Mouse (Mus musculus) midbrain, embryonic 11.5 days (tissue): ENCODE results near the gene 4930442H23Rik. TPM values are rescaled to one million over a fixed set of nuclear protein-coding genes. Genes with fewer than 3 reads are reported as not detected.
A peak's percentile ranks its signal among the peaks of the same experiment; 100 is the strongest.
"Not testable (repeated sequence)": the region's sequence is repeated elsewhere in the genome, so short reads cannot be mapped to it uniquely, and the experiment has no call there.

Source experiments
- ATAC-seq: fragments of 200-750 bp; cut with Nextera tagmentation; 2 replicates; pipeline ENCODE4 v1.8.0; 2017; ENCODE audit warnings: moderate TSS enrichment, moderate library complexity; ENCODE audit not compliant: low FRiP score
- DNase-seq: peaks from one replicate; pipeline ENCODE4 v3.0.0; 2015; ENCODE audit warnings: low spot score; ENCODE audit errors: missing footprints
- H3K27ac ChIP-seq: fragments of 300-500 bp; sonication (generic); 2 replicates; pipeline ENCODE4 v1.5.1; 2014; ENCODE audit warnings: low read depth, low read length
- H3K27me3 ChIP-seq: fragments of 300-500 bp; sonication (generic); 2 replicates; pipeline ENCODE4 v1.6.1; 2014; ENCODE audit warnings: mild to moderate bottlenecking, low read length, moderate library complexity, mixed read lengths; ENCODE audit not compliant: control insufficient read depth, insufficient read depth
- H3K36me3 ChIP-seq: fragments of 300-500 bp; sonication (generic); 2 replicates; pipeline ENCODE4 v1.6.1; 2014; ENCODE audit warnings: mild to moderate bottlenecking, low read length, moderate library complexity, mixed read lengths; ENCODE audit not compliant: control insufficient read depth, insufficient read depth
- H3K4me1 ChIP-seq: fragments of 300-500 bp; sonication (generic); 2 replicates; pipeline ENCODE4 v1.6.1; 2014; ENCODE audit warnings: low read length; ENCODE audit not compliant: control insufficient read depth, insufficient read depth
- H3K4me2 ChIP-seq: fragments of 300-500 bp; sonication (generic); 2 replicates; pipeline ENCODE4 v1.6.1; 2014; ENCODE audit warnings: mild to moderate bottlenecking, moderate library complexity
- H3K4me3 ChIP-seq: fragments of 300-500 bp; sonication (generic); 2 replicates; pipeline ENCODE4 v1.5.1; 2014; ENCODE audit warnings: low read depth, low read length
- H3K9ac ChIP-seq: fragments of 300-500 bp; sonication (generic); 2 replicates; pipeline ENCODE4 v1.6.1; 2014; ENCODE audit warnings: low read length
- H3K9me3 ChIP-seq: fragments of 300-500 bp; sonication (generic); 2 replicates; pipeline ENCODE4 v1.6.1; 2016; ENCODE audit warnings: low read length; ENCODE audit not compliant: control insufficient read depth
- WGBS: fragments of 180-500 bp; shearing (Covaris S2); extraction: QIAGEN DNeasy Blood & Tissue Kit; methylation state at CpG from one replicate; pipeline ENCODE4 v1.1.7; 2014; 5-methylcytosine and 5-hydroxymethylcytosine counted together
- polyA plus RNA-seq: library from polyadenylated mRNA; unstranded; fragments of >200 nt; fragmentation: Nextera tagmentation; extraction: Ambion mirVana; gene quantifications from 2 replicates; pipeline ENCODE4 v1.2.1, GENCODE M21; 2014

The 4930442H23Rik gene
- polyA plus RNA-seq = not detected in 2 replicates

GRCm38 (mm10) chr10:81183805-81184204, at the start of gene 4930442H23Rik:
Gene 4930442H23Rik, minus strand, starts transcription at chr10:81183849.
- Histone ChIP-seq H3K36me3 (peaks cover 38% of the 10 kb centered on the region), H3K4me1 (peaks cover 9% of the 10 kb centered on the region)
- 90% methylated on average over 5 of the region's 5 CpGs for WGBS

DNA sequence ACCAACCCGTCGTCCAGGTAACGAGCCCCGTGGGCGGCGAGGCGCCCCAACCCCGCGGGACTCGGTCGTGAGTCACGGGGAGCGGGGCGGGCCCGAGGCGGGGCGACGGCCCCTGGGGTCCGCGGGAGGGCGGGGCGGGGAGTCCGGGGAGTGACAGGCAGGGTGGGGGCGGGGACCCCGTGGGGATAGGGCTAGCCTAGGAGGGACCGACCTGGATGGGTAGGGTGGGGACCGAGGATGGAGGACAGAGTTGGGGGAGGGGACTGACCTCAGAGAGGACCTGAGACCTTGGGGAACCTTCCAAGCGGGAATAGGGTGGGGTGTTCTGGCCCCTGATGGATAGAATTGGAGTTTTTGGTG, 49.6 kb upstream of the 4930442H23Rik start:
- Histone ChIP-seq H3K4me1 (peaks cover 12% of the 10 kb centered on the region), H3K27ac (no peak overlapping the region), H3K27me3 (no peaks in the 10 kb centered on the region; the same call in 1 of the 2 replicates), H3K36me3 (no peaks in the 10 kb centered on the region), H3K4me3 (peak overlapping the region; percentile 74), H3K4me2 (peak overlapping the region; percentile 67), H3K9ac (peak overlapping the region; percentile 73), H3K9me3 (no peaks in the 10 kb centered on the region)
- DNase-seq = no peak
- ATAC-seq = peak; percentile 70
- 1% methylated on average over 28 of the region's 28 CpGs for WGBS

More at GRCm38 (mm10) chr10:81183805-81184204, at the start of gene 4930442H23Rik:
- DNase-seq = no peak
- Histone ChIP-seq H3K4me3 (peak within 1 kb of the TSS; percentile 75), H3K9me3 (no peaks in the 10 kb centered on the region), H3K9ac (peak within 1 kb of the TSS; percentile 73), H3K27me3 (no peaks in the 10 kb centered on the region), H3K4me2 (peak within 1 kb of the TSS; percentile 63), H3K27ac (peak within 1 kb of the TSS; percentile 40; the same call in 1 of the 2 replicates)
- ATAC-seq = no peak

DNA sequence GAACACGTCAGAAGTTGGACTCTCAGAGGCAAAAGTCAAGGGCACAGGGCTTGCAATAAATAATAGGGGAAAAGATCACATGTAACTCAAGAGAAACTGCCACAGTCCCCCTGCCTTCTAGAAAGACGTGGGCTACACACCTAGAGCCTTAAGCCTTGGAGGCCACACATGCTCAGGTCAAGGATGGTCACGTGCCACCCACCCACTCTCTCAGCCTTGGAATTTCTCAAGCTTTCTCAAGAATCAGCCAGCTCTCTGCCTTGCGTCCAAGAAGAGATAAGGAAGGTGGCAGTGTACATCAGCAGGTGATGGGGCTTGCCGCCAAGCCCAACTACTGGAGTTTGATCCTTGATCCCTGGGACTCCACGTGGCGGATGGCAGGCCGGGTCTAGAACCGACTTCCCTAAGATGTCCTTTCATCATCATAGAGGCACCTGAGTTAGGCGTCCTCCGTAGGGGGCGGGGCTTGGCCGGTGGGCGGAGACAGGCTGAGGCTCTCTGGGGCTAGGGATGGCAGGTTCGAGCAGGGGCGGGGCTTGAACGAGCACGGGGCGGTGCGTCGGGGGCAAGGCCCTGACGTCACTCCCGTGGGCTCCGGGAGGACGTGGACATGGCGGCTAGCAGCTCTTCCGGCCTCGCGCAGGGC, 49.1 kb upstream of the 4930442H23Rik start, which contains the start of gene Zfr2:
Gene Zfr2 (plus strand): TSS at position 576 of the 646 bp plus-strand sequence.
- H3K27me3 ChIP-seq = no peaks in the 10 kb centered on the region; the same call in 1 of the 2 replicates
- peak within 1 kb of the TSS; percentile 74 for H3K4me3 ChIP-seq
- peak; percentile 96 for DNase-seq
- H3K4me2 ChIP-seq = peak within 1 kb of the TSS; percentile 67
- no peaks in the 10 kb centered on the region for H3K9me3 ChIP-seq
- peaks cover 12% of the 10 kb centered on the region for H3K4me1 ChIP-seq
- 10% methylated on average over 29 of the region's 29 CpGs for WGBS
- H3K36me3 ChIP-seq = no peaks in the 10 kb centered on the region
- peak; percentile 77 for ATAC-seq
- no peak within 1 kb of the TSS for H3K27ac ChIP-seq
- peak within 1 kb of the TSS; percentile 73 for H3K9ac ChIP-seq

DNA sequence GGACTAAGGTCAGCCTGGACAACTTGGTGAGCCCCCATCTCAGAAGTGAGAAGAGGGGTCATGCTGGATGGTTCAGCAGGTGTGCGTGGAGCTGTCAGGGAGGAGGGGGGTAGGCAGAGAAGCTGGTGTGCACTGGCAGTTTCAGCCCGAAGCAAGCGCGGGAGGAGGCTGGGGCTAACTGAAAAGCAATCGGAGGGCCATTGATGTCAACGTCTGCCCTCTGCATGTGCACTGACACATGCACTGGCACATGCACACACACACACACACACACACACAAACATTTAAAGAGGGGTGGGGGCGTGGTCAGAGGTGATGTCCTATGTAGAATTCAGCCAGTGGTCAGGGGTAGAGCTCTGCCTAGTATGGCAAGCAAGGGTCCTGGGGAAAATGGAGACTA, 47.8 kb upstream of the 4930442H23Rik start:
- peaks cover 12% of the 10 kb centered on the region for H3K4me1 ChIP-seq
- H3K4me3 ChIP-seq = peak overlapping the region; percentile 51; the same call in 1 of the 2 replicates

GRCm38 (mm10) chr10:81230438-81231332, 47.0 kb upstream of the 4930442H23Rik start, which contains the start of gene Atcay:
Gene Atcay, minus strand, starts transcription at chr10:81230833.
- Histone ChIP-seq H3K27me3 (no peaks in the 10 kb centered on the region; the same call in 1 of the 2 replicates), H3K4me1 (peaks cover 12% of the 10 kb centered on the region), H3K4me2 (peak within 1 kb of the TSS; percentile 73), H3K9me3 (no peaks in the 10 kb centered on the region), H3K36me3 (no peaks in the 10 kb centered on the region), H3K4me3 (peak within 1 kb of the TSS; percentile 51), H3K27ac (0 out of 2 replicates have a peak within 1 kb of the TSS, but pooled peaks have one; percentile 46), H3K9ac (peak within 1 kb of the TSS; percentile 76)
- ATAC-seq (peak; percentile 88), DNase-seq (peak; percentile 94)
- 5% methylated on average over 27 of the region's 27 CpGs for WGBS

More for the DNA sequence above, 47.8 kb upstream of the 4930442H23Rik start:
- H3K4me2 ChIP-seq = peak overlapping the region; percentile 73
- H3K9ac ChIP-seq = no peak overlapping the region; the same call in 1 of the 2 replicates
- ATAC-seq (no peak), DNase-seq (no peak)
- H3K36me3 ChIP-seq = no peaks in the 10 kb centered on the region
- H3K27me3 ChIP-seq = no peaks in the 10 kb centered on the region; the same call in 1 of the 2 replicates
- H3K9me3 ChIP-seq = no peaks in the 10 kb centered on the region
- no peak overlapping the region for H3K27ac ChIP-seq
- WGBS = 52% methylated on average over 7 of the region's 7 CpGs

DNA sequence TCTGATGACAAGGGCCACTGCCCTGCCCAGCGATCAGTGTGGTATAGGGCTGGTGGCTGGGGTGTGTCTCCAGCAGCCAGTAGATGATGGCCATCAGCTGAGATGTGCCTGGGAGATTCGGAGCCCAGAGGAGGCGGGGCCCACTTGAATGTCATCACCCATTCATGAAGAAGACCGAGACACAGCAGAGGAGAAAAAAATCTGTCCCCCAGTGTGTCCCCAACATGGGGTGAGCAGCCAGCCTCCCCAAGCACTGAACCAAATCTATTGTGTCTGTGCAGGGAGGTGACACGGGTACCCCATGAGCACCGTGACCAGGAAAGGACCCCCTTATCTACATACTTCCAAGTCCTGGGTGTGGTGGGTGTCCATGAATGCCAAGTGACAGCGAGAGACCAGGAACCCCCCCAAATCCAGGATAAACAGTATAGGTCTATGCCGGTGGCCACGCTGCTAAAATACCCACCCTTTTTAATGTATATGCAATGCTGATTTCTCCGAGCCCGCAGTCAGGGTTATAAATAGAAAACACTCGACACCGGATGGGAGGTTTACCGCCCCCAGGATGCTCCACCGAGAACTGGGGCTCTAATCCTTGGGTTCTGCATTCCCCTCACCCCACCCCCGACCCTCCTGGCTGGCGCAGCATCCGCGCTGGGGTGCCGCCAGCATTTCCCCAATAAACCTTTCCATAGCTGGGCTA, 46.2 kb upstream of the 4930442H23Rik start:
- peak overlapping the region; percentile 76 for H3K9ac ChIP-seq
- H3K4me2 ChIP-seq = peak overlapping the region; percentile 73
- H3K27me3 ChIP-seq = no peaks in the 10 kb centered on the region; the same call in 1 of the 2 replicates
- peak overlapping the region; percentile 51 for H3K4me3 ChIP-seq
- no peak overlapping the region for H3K27ac ChIP-seq
- peaks cover 12% of the 10 kb centered on the region for H3K4me1 ChIP-seq
- DNase-seq = peak; percentile 88
- 11% methylated on average over 20 of the region's 20 CpGs for WGBS
- no peaks in the 10 kb centered on the region for H3K9me3 ChIP-seq
- no peaks in the 10 kb centered on the region for H3K36me3 ChIP-seq
- 0 out of 2 replicates have a peak, but pooled peaks have one; percentile 20 for ATAC-seq

DNA sequence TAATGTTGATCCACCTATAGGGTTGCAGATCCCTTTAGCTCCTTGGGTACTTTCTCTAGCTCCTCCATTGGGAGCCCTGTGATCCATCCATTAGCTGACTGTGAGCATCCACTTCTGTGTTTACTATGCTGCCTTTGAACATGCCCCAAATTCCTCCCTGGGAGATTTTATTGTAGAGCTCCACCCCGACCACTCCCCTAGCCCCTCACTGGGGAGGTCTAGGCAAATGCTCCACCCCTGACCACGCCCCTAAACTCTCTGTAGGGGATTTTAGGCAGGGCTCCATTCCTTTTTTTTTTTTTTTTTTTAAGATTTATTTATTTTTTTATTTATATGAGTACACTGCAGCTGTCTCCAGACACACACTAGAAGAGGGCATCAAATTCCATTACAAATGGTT, 40.1 kb upstream of the 4930442H23Rik start:
- H3K27ac ChIP-seq, H3K27me3 ChIP-seq, ATAC-seq, DNase-seq, H3K4me1 ChIP-seq, H3K9me3 ChIP-seq, H3K4me2 ChIP-seq, H3K9ac ChIP-seq, H3K4me3 ChIP-seq, H3K36me3 ChIP-seq: not testable (repeated sequence)
- 63% methylated on average over 2 of the region's 2 CpGs for WGBS

- H3K27me3 ChIP-seq = no peaks in the 10 kb centered on the region
- no peaks in the 10 kb centered on the region for H3K4me1 ChIP-seq
- no peaks in the 10 kb centered on the region for H3K9me3 ChIP-seq
- DNase-seq = no peak
- no peak for ATAC-seq
- no peak overlapping the region for H3K4me3 ChIP-seq
- H3K27ac ChIP-seq = no peak overlapping the region
- no peak overlapping the region for H3K4me2 ChIP-seq
- 92% methylated on average over 5 of the region's 5 CpGs for WGBS
- H3K36me3 ChIP-seq = peaks cover 2% of the 10 kb centered on the region; the same call in 1 of the 2 replicates
- no peak overlapping the region for H3K9ac ChIP-seq
Measured at GRCm38 (mm10) chr10:81221402-81222015, 37.9 kb upstream of the 4930442H23Rik start.
